Mouse (Mus musculus) CH12.LX (cell line): ENCODE results near the gene Fat2.

ENCODE experiments used
- NRF1 ChIP-seq: IDR thresholded peaks from 2 replicates; pipeline ENCODE4 v1.6.1; 2014; ENCODE audit warnings: low read depth, mild to moderate bottlenecking, inconsistent platforms, low read length, improper control_type of control experiment, moderate library complexity
- POLR2A ChIP-seq: IDR thresholded peaks from 2 replicates; pipeline ENCODE4 v1.6.1; 2011; ENCODE audit warnings: low read depth, mild to moderate bottlenecking, improper control_type of control experiment, low read length
- ZNF384 ChIP-seq: IDR thresholded peaks from 2 replicates; pipeline ENCODE4 v1.6.1; 2012; ENCODE audit warnings: low read depth, low read length, improper control_type of control experiment, inconsistent platforms

DNA sequence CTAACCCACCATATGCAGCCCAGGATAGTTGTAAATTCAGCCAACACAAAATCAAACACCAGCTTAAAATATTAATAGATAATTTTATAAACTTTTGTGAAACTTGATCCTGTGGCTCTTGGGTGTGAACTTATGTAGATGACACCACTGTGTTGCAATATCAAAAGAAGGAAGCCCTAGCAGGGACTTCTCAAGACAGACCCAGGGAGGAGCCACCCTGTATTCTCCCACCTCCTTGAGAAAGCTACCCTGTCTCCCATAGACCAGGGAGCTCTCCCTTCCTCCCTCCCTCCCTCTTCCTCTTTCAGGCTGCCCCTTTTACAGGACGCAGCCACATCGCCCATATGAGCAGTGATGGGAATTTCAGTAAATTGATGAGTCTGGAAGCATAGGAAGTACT is 4.4 kb upstream of the Fat2 start:
- no peak for TF ChIP-seq POLR2A
- TF ChIP-seq ZNF384 = no peak
- TF ChIP-seq NRF1 = no peak
